Mouse (Mus musculus) urinary bladder, adult 2 months (tissue): ENCODE results near the gene Mmp7. TPM values are rescaled to one million over a fixed set of nuclear protein-coding genes. Genes with fewer than 3 reads are reported as not detected.

Source experiments
- DNase-seq: peaks from one replicate; pipeline ENCODE4 v3.0.0; 2022; ENCODE audit warnings: low spot score
- polyA plus RNA-seq: library from polyadenylated mRNA; depleted of rRNA; stranded (reverse); fragments of >200 nt; gene quantifications from 2 replicates; pipeline ENCODE4 v1.2.3, GENCODE M21; 2012; rRNA removed

Mmp7 gene
- polyA plus RNA-seq, 1 experiment: not detected

GRCm38 (mm10) chr9:7742696-7743095 lies 50.8 kb downstream of the Mmp7 start:
- DNase-seq: no peak

GRCm38 (mm10) chr9:7744156-7744555 lies 52.3 kb downstream of the Mmp7 start:
- DNase-seq: no peak

GRCm38 (mm10) chr9:7748881-7749280 lies 57.0 kb downstream of the Mmp7 start:
- no peak for DNase-seq

Other genes starting within 250 kb of the Mmp7 start
- 1.3 and 1.4 TPM in 2 replicates for gene Mmp3, start 246.3 kb upstream of the Mmp7 start, polyA plus RNA-seq
- gene Mmp10, start 189.7 kb upstream of the Mmp7 start, polyA plus RNA-seq: 0.25 and 0.74 TPM in 2 replicates
- gene Mmp8, start 133.6 kb upstream of the Mmp7 start, polyA plus RNA-seq: 0.06 TPM in 1 of 2 replicates, not detected in the other
- gene Mmp27, start 120.7 kb upstream of the Mmp7 start, polyA plus RNA-seq: 0.15 TPM in 2 replicates
- gene Mmp20, start 63.9 kb upstream of the Mmp7 start, polyA plus RNA-seq: not detected in 2 replicates
- 298 and 359 TPM in 2 replicates for gene Tmem123, start 72.0 kb downstream of the Mmp7 start, polyA plus RNA-seq
- gene Birc2, start 145.0 kb downstream of the Mmp7 start, polyA plus RNA-seq: 23.6 and 27.7 TPM in 2 replicates
- gene Birc3, start 181.1 kb downstream of the Mmp7 start, polyA plus RNA-seq: 18.2 and 21.2 TPM in 2 replicates